Mouse (Mus musculus) right cerebral cortex, postnatal 10 days (tissue): ENCODE results near the gene Gm17728.
"Not testable (repeated sequence)": the region's sequence is repeated elsewhere in the genome, so short reads cannot be mapped to it uniquely, and the experiment has no call there.

Source experiments
- DNase-seq, 2 experiments: peaks; one replicate each; pipeline ENCODE4 v3.0.0; 2021; ENCODE audit warnings: low spot score in 2 of 2

Gm17728 gene

GRCm38 (mm10) chr17:9421760-9422159 is at the start of gene Gm17728:
Gene Gm17728 (plus strand): TSS chr17:9422060.
- DNase-seq: not testable (repeated sequence)

DNA sequence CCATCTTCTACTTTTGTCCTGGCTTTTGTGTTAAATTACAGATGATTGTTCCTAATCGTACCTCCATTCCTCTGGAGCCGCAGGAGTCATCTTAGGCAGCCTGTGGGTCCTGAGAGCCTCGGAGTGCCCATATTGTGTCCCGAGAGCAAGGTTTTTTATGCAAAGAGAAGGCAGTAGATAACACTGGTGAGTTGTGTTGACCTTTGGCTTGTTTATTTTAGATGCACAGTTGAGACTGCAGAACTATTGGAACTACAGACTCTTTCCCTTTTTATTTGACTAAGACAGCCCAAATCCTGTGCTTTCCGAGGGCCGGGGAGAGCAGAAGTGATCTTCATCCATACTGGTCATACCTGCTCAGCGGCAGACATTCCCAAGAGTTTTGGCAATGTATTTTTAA is 24.4 kb upstream of the Gm17728 start:
- DNase-seq: no peak

GRCm38 (mm10) chr17:9398551-9398950 is 23.3 kb upstream of the Gm17728 start:
- no peak for DNase-seq

GRCm38 (mm10) chr17:9403991-9404390 is 17.9 kb upstream of the Gm17728 start:
- no peak for DNase-seq

GRCm38 (mm10) chr17:9407640-9408039 is 14.2 kb upstream of the Gm17728 start:
- peak; percentile 27 to 30 for DNase-seq

- no peak for DNase-seq
Observed at GRCm38 (mm10) chr17:9419016-9419415, 2.8 kb upstream of the Gm17728 start.

DNA sequence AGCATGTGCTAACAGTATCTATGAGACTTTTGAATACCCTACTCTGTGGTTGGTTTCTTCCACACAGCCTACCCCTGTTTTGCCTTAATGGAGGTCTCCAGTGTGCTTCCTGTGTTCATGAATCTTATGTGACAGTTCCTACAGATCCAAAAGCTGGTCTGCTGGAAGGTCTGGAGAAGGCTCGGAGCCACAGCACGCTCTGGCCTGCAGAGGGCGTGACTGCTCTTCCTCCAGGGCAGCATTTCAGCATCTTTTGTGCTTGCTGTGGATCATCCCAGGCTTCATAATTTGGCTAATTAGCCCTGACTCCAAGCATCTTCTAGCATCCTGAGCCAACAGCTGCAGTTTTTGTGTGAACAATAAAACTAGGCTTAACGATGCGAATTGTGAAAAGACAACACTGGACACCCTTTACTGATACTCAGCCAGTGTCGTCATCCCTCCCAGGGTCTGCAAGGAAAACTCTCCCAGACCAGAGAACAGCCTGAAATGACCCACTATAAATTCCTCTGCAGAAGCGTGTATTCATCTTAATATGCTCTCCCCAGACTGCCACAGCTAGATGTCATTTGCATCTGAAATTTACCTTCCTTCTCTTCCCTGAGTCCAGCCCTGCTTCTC is 6.6 kb downstream of the Gm17728 start:
- peak; percentile 64 to 68 for DNase-seq

GRCm38 (mm10) chr17:9439997-9440655 is 18.3 kb downstream of the Gm17728 start:
- peak; percentile 33 to 34 for DNase-seq

GRCm38 (mm10) chr17:9456406-9456805 is 34.5 kb downstream of the Gm17728 start:
- no peak for DNase-seq

DNA sequence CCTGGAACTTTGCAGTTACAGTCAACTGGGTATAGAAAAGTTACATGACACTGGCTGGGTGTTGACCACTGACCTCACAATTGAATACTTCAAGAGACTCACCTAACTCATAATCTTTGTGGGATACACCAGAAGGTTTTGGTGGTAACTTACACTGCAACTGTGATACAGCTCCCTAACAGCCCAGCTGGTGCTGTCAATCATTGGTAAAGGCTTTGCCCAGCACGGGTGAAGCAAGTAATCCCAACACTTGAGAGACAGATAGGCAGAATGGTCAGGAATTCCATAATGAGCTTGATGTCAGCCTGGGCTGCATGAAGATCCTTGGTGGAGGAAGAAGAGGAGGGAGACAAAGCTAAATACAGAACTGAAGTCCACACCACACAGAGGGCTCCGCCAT is 39.0 kb downstream of the Gm17728 start:
- DNase-seq: no peak
